ENCODE assay signal across 19 mouse cellular contexts in the genomic region with DNA sequence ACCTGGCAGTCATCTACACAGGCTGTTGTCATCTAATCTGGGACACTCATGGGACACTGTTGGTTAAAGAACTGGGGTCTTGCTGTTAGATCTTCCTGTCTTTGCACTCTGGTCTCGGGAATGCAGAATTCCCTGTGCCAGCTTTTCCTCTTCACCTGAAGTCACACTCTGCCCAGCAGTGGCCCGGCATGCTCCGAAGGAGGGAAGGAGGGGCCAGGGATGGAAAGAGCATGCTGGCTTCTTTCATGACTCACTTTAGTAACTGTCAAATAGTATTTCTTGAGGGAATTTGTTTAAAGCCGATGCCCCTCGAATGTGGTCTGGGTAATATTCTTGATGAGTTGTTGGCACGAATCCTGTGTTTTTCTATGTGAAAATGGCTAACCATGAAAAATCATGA.
"Had no signal": no experiment of that assay in that cellular context is flagged by ENCODE, and none has a peak within 500 bp of the region (broad histone marks: within the 10 kb centered on the region; RNA-seq: fewer than 3 reads in every experiment).

No protein-coding gene starts in this region.

- H3K9me3 ChIP-seq: liver, embryonic 15.5 days; megakaryocyte, embryonic 14.5 days; midbrain, embryonic 13.5 days; midbrain, embryonic 15.5 days; neural tube, embryonic 13.5 days; neural tube, embryonic 15.5 days had no signal

- H3K9ac ChIP-seq: liver, embryonic 15.5 days; liver, postnatal 0 days; lung, embryonic 14.5 days; midbrain, embryonic 13.5 days; midbrain, embryonic 15.5 days; neural tube, embryonic 13.5 days; neural tube, embryonic 15.5 days had no signal

- H3K36me3 ChIP-seq: liver, embryonic 15.5 days; midbrain, embryonic 13.5 days; midbrain, embryonic 15.5 days; neural tube, embryonic 13.5 days; neural tube, embryonic 15.5 days had no signal

- H3K4me1 ChIP-seq: liver, embryonic 15.5 days; megakaryocyte, embryonic 14.5 days; midbrain, embryonic 13.5 days; midbrain, embryonic 15.5 days; neural tube, embryonic 13.5 days; neural tube, embryonic 15.5 days had no signal

- H3K4me3 ChIP-seq: liver, embryonic 15.5 days; megakaryocyte, embryonic 14.5 days; midbrain, embryonic 13.5 days; midbrain, embryonic 15.5 days; neural tube, embryonic 13.5 days; neural tube, embryonic 15.5 days had no signal

- DNase-seq: liver, postnatal 0 days; lung, embryonic 14.5 days; lung, postnatal 10 days; retina, postnatal 1 day; right cerebral cortex, adult 18-20 months; right cerebral cortex, postnatal 25 days; right cerebral cortex, postnatal 4 days; spleen, adult 18-20 months; thymus, adult 18-20 months; thymus, postnatal 14 days; thymus, postnatal 36 days had no signal

- H3K27me3 ChIP-seq: liver, embryonic 15.5 days; megakaryocyte, embryonic 14.5 days; midbrain, embryonic 13.5 days; midbrain, embryonic 15.5 days; neural tube, embryonic 13.5 days; neural tube, embryonic 15.5 days had no signal

- H3K4me2 ChIP-seq: liver, embryonic 15.5 days; lung, embryonic 14.5 days; midbrain, embryonic 11.5 days; midbrain, embryonic 13.5 days; midbrain, embryonic 15.5 days; neural tube, embryonic 13.5 days; neural tube, embryonic 15.5 days had no signal

- ATAC-seq: liver, postnatal 0 days; midbrain, embryonic 13.5 days; midbrain, embryonic 15.5 days had no signal

- H3K27ac ChIP-seq: liver, embryonic 15.5 days; macrophage; midbrain, embryonic 13.5 days; midbrain, embryonic 15.5 days; neural tube, embryonic 13.5 days; neural tube, embryonic 15.5 days had no signal
